ENCODE assay signal across 8 mouse cellular contexts in the genomic region with DNA sequence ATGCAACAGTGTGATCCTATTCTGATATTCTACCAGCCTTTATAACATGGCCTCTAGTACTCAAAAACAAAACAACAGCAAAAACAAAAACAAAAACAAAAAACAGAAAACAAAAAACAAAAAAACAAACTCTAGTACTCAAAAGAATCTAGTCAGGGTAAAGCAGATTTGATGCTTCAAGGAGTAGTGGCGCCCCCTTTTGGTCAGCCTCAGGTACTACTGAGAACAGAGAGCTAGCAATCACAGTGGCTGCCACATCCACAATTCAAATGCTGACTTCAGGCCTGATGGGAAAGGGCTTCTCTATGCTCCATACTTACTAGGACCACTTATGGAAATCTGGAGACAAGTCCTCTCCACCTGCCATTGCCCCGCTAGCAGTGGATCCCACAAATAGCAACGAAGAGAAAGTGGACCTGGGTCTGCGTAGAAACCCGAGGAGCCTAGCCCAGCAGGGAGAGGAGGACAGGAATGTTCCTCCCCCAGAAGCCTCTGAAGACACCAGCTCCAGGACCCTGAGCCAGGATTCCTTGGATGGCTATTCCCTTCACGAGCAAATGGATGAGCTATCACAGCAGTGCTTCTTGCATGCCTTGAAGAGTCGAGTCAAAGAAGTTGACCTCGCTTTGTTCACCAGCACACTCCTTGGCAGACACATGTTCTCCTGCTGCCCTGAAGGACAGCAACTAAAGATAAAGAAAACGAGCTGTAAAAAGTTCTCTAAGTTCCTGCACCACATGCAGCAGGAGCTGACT.
DNase-seq lines count a peak whose midpoint lies in the region; ATAC-seq and TF ChIP-seq lines count a peak whose summit lies in the region.

No protein-coding gene starts in this region.

- no peak overlapping the region for H3K27ac ChIP-seq in kidney, embryonic 15.5 days
- H3K27ac ChIP-seq in stomach, postnatal 0 days (replicated peaks) = no peak overlapping the region

- H3K4me1 ChIP-seq in kidney, embryonic 15.5 days = no peaks in the 10 kb centered on the region
- no peaks in the 10 kb centered on the region for H3K4me1 ChIP-seq in E14TG2a.4 (replicated peaks; ENCODE audit: low read depth, low read length)
- H3K4me1 ChIP-seq in stomach, postnatal 0 days (replicated peaks; ENCODE audit: control insufficient read depth, insufficient read depth) = no peaks in the 10 kb centered on the region

- no peaks in the 10 kb centered on the region for H3K27me3 ChIP-seq in kidney, embryonic 15.5 days
- no peaks in the 10 kb centered on the region for H3K27me3 ChIP-seq in E14TG2a.4 (ENCODE audit: insufficient read depth, low read length)
- H3K27me3 ChIP-seq in stomach, postnatal 0 days (ENCODE audit: control insufficient read depth, insufficient read depth, low read length) = no peaks in the 10 kb centered on the region

- no peak overlapping the region for H3K9ac ChIP-seq in kidney, embryonic 15.5 days
- H3K9ac ChIP-seq in stomach, postnatal 0 days (ENCODE audit: low read length) = no peak overlapping the region

- no peak for ATAC-seq in kidney, embryonic 15.5 days (replicated peaks; ENCODE audit: low FRiP score)
- ATAC-seq in stomach, postnatal 0 days (ENCODE audit: low FRiP score, low TSS enrichment) = no peak
- ATAC-seq in megakaryocyte, adult 5-6 weeks (ENCODE audit: poor library complexity, severe bottlenecking) = no peak

- TF ChIP-seq CTCF in E14TG2a.4 (conservative IDR thresholded peaks at IDR 0.05; ENCODE audit: low read length) = peak; percentile 90
- TF ChIP-seq CTCF in stomach, postnatal 0 days (IDR thresholded peaks at IDR 0.05; ENCODE audit: low read depth) = peak; percentile 66

- intact Hi-C loops in heart, postnatal 10 days (cut with DNase I) = no loop called here

- no peak overlapping the region for H3K4me3 ChIP-seq in kidney, embryonic 15.5 days (replicated peaks)
- no peak overlapping the region for H3K4me3 ChIP-seq in E14TG2a.4 (replicated peaks; ENCODE audit: low read length)
- no peak overlapping the region for H3K4me3 ChIP-seq in stomach, postnatal 0 days (ENCODE audit: low read depth, low read length)

- no peaks in the 10 kb centered on the region for H3K36me3 ChIP-seq in kidney, embryonic 15.5 days
- H3K36me3 ChIP-seq in E14TG2a.4 (ENCODE audit: insufficient read depth, low read length) = no peaks in the 10 kb centered on the region
- H3K36me3 ChIP-seq in stomach, postnatal 0 days (ENCODE audit: control insufficient read depth, insufficient read depth, low read length) = no peaks in the 10 kb centered on the region

- no peak overlapping the region for H3K4me2 ChIP-seq in kidney, embryonic 15.5 days
- H3K4me2 ChIP-seq in stomach, postnatal 0 days (replicated peaks; ENCODE audit: low read depth) = no peak overlapping the region

- H3K9me3 ChIP-seq in kidney, embryonic 15.5 days (replicated peaks) = no peaks in the 10 kb centered on the region
- no peaks in the 10 kb centered on the region for H3K9me3 ChIP-seq in E14TG2a.4 (ENCODE audit: low read length)
- H3K9me3 ChIP-seq in stomach, postnatal 0 days (ENCODE audit: control insufficient read depth, low read length) = no peaks in the 10 kb centered on the region

- no peak for TF ChIP-seq EP300 in stomach, postnatal 0 days (optimal IDR thresholded peaks at IDR 0.05)

- 61% methylated on average over 9 of the region's 9 CpGs for WGBS in kidney, embryonic 15.5 days
- 54% methylated on average over 9 of the region's 9 CpGs for WGBS in stomach, postnatal 0 days

- peak; percentile 46 for DNase-seq in kidney, adult 9 months
- DNase-seq in adrenal gland, postnatal 14 days = peak; percentile 34
- peak; percentile 21 to 25 for DNase-seq in heart, postnatal 10 days
- DNase-seq in stomach, postnatal 0 days (ENCODE audit: low spot score) = peak; percentile 24
- DNase-seq in T-cell, adult 2 months (ENCODE audit: low spot score) = no peak
